Mouse (Mus musculus): ENCODE data around the gene Cacnb4.

GRCm38 (mm10) chr2:52604651-52605020 lies 72.0 kb downstream of the Cacnb4 start:
- TF ChIP-seq GATA1 (IDR thresholded peaks at IDR 0.05; ENCODE audit: borderline replicate concordance, low read length) = no peak
- no peak for TF ChIP-seq FLI1 (IDR thresholded peaks at IDR 0.05; ENCODE audit: low read length)

Data from megakaryocyte, embryonic 14.5 days (primary cell).